Mouse (Mus musculus) layer of hippocampus, adult 6 months (tissue): ENCODE data around the gene Calr. TPM values are rescaled to one million over a fixed set of nuclear protein-coding genes. Genes with fewer than 3 reads are reported as not detected.

Experiments
- long read RNA-seq, 2 experiments: library from polyadenylated mRNA; unstranded; transcript quantifications; one replicate each; pipeline ENCODE4 v2.0.0; 2019 to 2020
- microRNA-seq: library from miRNA; unstranded; fragments of <30 nt; microRNA quantifications from one replicate; pipeline ENCODE4 v1.2.0, GENCODE M21; 2020
- polyA plus RNA-seq: library from polyadenylated mRNA; unstranded; fragments of <200 nt; fragmentation: Nextera tagmentation; gene quantifications from 2 replicates; pipeline ENCODE4 v1.2.3, GENCODE M21; 2021

Calr gene
- 92.3 and 126 TPM in 2 replicates for polyA plus RNA-seq
- long read RNA-seq, experiment 1, transcript Calr-204 (5 exons, 943 nt) = minor isoform, 14 of 139 reads
- long read RNA-seq, experiment 1, transcript Calr-201 (9 exons, 2,184 nt) = major isoform, 57 of 139 reads
- long read RNA-seq, experiment 1, partial matches to known transcripts = 49 of 139 reads
- long read RNA-seq, experiment 1, other reads (novel, unspliced or antisense) = 19 of 139 reads
- long read RNA-seq, experiment 2, transcript Calr-201 (9 exons, 2,184 nt) = major isoform, 238 of 278 reads
- long read RNA-seq, experiment 2, partial matches to known transcripts = 18 of 278 reads
- long read RNA-seq, experiment 2, other reads (novel, unspliced or antisense) = 17 of 278 reads

DNA sequence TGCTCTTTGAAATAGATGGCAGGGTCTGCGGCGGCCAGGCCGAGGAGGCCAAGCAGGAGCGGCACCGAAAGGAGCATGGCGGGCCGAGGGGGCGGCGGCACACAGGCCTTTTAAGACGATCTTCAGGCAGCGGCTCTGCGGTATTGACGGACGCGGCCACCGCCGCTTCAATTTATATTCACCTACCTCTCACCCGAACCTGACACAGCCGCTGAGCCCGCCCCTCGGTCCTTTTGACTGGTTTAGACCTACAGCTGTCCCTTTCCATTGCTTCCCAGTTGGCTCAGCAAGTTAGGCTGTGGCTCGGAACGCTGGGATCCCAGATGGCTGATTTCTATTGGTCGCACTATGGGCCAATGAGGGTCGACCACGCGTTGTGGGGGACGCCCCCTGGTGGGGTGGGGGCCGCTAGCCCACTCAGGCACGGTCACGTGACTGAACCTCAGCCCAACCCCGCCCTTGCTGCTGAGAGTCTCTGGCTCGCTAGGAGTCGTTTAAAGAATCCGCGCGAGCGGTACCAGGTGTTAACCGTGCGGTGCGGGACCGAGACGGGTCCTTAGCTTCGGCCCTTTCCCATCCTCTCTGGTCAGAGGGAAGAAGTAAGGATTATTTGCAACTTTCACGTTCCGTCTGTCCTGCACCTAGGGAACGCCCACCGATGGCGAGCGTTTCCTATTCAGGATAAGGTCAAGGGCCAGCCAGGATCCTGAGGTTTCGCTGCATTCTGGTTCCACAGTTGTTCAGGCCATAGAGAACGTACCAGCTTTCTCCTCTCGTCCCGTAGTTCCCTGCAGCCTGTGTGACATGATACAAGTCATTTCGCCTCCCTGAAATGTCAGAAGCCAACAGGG is at the start of gene Calr:
Gene Calr (minus strand): TSS at position 213 of the 851 bp plus-strand sequence.

DNA sequence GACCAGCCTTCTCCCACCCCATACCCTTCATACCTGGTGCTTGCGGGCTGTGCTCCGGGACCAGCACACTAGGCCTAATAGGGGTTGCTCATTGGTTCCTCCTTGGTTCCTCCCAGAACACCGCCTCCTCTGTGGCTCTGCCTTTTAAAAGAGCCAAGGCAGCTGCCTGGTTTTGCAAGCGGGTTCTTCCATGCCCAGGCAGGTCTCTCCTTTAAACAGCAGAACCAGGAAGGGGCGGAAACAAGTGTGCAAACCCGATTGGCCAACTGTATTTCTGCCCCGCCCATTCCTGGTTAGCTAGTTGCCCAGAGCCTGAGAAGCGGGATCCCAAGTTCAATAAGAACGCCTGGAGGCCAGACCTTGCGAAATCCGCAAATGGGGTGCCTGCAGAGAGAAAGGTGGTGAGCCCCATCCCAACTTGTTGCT is 47.0 kb upstream of the Calr start, which contains the start of gene Gcdh:
Gene Gcdh (minus strand): TSS at position 213 of the 426 bp plus-strand sequence.

DNA sequence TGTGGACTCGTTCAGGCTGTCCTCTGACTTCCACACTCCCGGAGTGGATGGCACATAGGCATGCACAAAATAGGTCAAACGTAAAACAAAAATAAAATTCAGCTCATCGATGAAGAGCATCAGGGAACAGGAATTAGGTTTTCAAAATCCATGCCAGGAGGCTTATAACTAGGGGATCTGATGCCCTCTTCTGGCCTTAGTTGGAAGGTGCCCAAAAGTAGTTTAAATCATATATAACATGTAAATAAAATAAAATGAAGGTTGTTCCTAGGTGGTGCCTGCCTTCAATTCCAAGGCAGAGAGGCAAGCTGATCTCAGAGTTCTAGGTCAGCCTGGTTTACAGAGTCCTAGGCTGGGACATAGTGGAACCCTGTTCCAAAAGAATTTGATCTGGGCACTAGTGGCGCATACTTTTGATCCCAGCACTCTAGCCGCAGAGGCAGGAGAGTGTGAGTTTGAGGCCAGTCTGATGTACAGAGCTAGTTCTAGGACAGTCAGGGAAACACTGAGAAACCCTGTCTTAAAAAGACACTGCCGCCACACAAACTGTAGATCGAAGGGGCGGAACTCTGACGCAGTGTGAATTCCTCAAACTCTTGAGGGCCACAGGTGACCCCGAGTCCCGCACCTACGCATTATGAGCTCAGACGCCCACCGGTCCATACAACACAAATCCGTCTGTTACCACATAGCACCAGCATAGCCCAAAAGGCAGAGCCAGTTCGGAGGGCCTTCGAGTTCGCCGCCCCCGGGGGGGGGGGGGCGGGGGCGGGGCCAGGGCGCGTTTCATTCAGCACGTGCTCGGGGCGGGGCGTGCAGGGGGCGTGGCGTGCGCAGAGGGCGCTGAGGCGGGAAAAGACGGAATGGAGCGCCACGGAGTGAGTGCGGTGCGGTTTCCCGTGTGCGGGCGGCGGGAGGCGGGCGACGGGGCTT is 24.9 kb upstream of the Calr start, which contains the start of gene Syce2:
Gene Syce2 (plus strand): TSS at position 736 of the 933 bp plus-strand sequence.

DNA sequence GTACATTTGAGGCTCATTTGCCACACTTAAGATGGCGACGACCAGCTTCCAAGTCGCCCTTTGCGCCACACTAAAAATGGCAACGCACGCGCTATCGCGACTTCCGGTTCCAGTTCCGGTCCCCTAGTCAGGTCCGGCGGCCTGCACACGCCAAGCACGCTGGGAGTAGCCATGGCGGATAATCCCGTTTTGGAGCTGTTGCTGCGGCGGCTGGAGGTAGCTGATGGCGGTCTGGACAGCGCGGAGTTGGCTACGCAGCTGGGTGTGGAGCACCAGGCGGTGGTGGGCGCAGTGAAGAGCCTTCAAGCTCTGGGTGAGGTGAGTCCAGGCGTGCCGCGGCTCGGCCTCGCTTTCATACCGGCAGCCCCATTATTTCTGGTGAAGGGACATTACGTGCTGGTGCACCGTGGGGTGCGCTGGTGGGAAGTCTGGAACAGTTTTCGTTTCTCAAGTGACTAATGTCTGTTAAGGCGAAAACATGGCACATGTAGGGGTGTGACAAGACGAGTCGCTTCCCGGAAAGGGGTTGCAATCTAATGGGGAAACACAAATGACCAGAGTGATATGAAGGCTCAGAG is 10.2 kb upstream of the Calr start, which contains the start of gene Farsa:
Gene Farsa (plus strand): TSS at position 126 of the 578 bp plus-strand sequence.

DNA sequence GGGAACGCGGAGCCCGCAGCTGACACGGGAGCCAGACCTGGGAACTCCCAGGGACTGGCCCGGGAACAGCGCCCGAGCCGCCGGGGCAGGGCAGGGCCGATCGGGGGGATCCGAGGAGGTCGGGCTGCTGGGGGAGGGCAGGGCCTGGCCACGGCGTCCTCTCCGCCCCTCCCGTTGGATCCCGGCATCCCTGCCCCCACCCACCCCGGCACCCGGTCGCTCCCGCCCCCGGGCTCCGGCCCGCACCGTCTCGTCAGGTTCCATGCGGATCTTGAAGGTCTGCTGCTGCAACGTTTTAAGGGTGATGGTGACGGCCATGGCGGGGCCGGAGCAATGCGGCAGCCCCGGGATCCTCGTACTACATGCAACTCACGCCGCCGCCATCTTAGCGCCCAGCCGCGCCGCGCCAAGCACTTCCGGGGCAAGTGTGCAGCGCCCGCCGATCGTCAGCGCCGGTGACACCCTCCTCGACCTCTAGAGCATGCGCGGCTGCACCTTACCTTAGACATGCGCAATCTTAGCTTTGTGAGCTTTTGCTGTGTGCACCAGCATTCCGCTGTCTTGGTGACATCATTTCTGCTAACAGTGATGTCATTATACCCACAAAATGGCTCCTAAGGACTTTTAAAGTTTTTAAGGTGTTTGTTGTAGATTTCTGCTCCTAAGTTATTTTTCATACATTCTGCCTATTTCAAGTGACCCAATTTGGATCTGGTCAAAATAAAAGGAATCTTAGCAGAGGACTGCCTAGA is 6.3 kb downstream of the Calr start, which contains the start of gene Rad23a:
Gene Rad23a (minus strand): TSS at position 418 of the 752 bp plus-strand sequence.

DNA sequence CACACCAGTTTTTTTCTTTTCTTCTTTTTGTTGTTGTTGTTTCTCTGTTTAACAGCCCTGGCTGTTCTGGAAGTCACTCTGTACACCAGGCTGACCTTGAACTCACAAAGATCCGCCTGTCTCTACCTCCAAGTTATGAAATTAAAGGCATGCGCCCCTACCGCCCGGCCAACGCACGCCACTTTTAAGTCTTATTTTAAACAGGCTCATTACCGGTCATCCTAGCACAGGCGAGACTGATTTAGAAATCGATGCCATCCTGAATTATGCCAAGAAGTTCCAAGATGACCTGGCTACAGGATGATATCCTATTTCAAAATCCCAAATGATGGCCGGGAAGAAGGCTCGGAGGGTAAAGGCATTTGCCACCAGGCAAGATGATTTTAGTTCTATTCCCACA is 15.2 kb downstream of the Calr start, which contains the start of gene Gadd45gip1:
Gene Gadd45gip1 (plus strand): TSS at position 33 of the 400 bp plus-strand sequence.

DNA sequence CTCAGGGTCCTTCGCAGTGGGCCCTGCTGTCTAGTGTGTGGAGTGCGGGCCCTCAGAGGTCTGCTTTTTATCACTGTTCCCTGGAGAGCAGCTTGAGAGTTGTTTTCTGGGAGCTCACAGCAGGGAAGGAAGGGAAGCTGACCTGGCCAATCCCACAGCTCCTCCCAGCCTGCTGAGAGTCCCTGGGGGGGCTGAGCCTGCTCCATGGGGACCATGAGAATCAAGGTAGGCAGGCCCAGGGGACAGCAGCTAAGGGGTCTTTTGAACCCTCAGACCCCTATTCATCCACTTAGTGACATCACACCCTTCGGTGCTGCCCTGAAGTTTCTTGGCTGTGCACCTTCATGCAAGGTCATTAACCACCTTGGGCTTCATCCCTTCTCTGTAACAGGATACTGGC is 24.0 kb downstream of the Calr start, which contains the start of gene Dand5:
Gene Dand5 (minus strand): TSS at position 101 of the 400 bp plus-strand sequence.

DNA sequence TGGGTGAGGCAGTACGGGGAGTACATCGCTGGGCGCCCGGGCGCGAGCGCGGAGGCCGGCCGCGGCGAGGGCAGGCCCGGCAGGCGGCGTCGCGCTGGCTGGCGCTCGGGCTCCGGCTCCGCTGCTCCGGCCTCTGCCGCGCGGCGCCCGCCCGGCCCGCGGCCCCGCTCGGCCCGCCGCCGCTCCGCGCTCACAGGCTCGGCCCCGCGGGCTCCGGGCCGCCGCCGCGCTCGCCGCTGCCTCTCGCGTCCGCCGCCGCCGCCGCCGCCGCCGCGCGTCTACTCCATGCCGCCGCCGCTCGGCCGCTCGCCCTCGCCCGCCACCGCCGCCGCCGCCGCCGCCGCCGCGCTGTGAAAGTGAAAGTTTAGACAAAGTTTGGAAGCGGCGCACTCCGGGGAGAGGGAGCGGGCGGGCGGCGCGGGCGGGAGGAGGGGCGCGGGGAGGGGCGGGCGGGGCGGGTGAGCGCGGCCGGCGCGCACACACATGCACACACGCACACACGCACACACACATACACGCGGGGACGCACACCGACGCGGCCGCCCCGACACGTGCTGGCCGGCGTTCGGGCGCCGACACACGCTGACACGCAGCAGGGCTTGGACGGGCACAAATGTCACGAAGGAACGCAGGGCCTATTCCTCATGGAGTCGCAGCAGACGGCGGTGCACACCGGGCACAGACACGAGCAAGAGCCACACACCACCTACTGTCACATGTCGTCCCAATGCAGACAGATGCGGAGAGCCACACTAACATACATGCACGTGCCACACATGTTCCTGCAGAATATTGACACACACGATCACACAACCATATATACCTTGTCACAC is 46.5 kb downstream of the Calr start, which contains the start of gene Nfix:
Gene Nfix (minus strand): TSS at position 346 of the 833 bp plus-strand sequence.

Small RNAs within 50 kb of the gene (microRNA-seq; reads per million reads assigned to microRNA genes)
- 9.0 reads per million, percentile 29 among the genes with 10 or more reads in this experiment for gene Mir7069

Other genes starting within 250 kb of the Calr start
- 23.2 and 26.5 TPM in 2 replicates for gene Ier2, start 184.1 kb downstream of the Calr start, polyA plus RNA-seq
- gene Trmt1, start 160.6 kb downstream of the Calr start, polyA plus RNA-seq = 54.1 and 61.6 TPM in 2 replicates
- gene Nacc1, start 159.1 kb downstream of the Calr start, polyA plus RNA-seq = 6.5 and 6.8 TPM in 2 replicates
- 1.7 and 2.2 TPM in 2 replicates for gene Lyl1, start 145.5 kb downstream of the Calr start, polyA plus RNA-seq
- gene G430095P16Rik, start 123.9 kb downstream of the Calr start, polyA plus RNA-seq = 0.44 and 0.90 TPM in 2 replicates
- gene Nfix, start 46.6 kb downstream of the Calr start, polyA plus RNA-seq = 211 and 265 TPM in 2 replicates
- gene Dand5, start 24.1 kb downstream of the Calr start, polyA plus RNA-seq = 14.6 and 16.6 TPM in 2 replicates
- gene Gadd45gip1, start 15.4 kb downstream of the Calr start, polyA plus RNA-seq = 36.3 and 37.5 TPM in 2 replicates
- gene Rad23a, start 6.3 kb downstream of the Calr start, polyA plus RNA-seq = 132 and 159 TPM in 2 replicates
- 21.3 and 22.2 TPM in 2 replicates for gene Farsa, start 10.1 kb upstream of the Calr start, polyA plus RNA-seq
- gene Syce2, start 25.2 kb upstream of the Calr start, polyA plus RNA-seq = 18.5 and 21.1 TPM in 2 replicates
- gene Gcdh, start 47.0 kb upstream of the Calr start, polyA plus RNA-seq = 22.7 and 24.2 TPM in 2 replicates
- 0.15 and 0.30 TPM in 2 replicates for gene Klf1, start 55.0 kb upstream of the Calr start, polyA plus RNA-seq
- gene Dnase2a, start 61.6 kb upstream of the Calr start, polyA plus RNA-seq = 4.5 and 6.6 TPM in 2 replicates
- 11.2 and 18.3 TPM in 2 replicates for gene Mast1, start 90.4 kb upstream of the Calr start, polyA plus RNA-seq
- 0.15 TPM in 1 of 2 replicates, not detected in the other for gene Rtbdn, start 100.1 kb upstream of the Calr start, polyA plus RNA-seq
- gene Gm49661, start 122.5 kb upstream of the Calr start, polyA plus RNA-seq = not detected in 2 replicates
- 688 and 751 TPM in 2 replicates for gene Prdx2, start 122.7 kb upstream of the Calr start, polyA plus RNA-seq
- 45.5 and 52.3 TPM in 2 replicates for gene Rnaseh2a, start 122.8 kb upstream of the Calr start, polyA plus RNA-seq
- 142 and 144 TPM in 2 replicates for gene Junb, start 131.8 kb upstream of the Calr start, polyA plus RNA-seq
- gene Hook2, start 143.7 kb upstream of the Calr start, polyA plus RNA-seq = 5.0 and 6.2 TPM in 2 replicates
- gene Best2, start 167.6 kb upstream of the Calr start, polyA plus RNA-seq = 0.09 TPM in 1 of 2 replicates, not detected in the other
- gene Asna1, start 178.3 kb upstream of the Calr start, polyA plus RNA-seq = 31.7 and 41.1 TPM in 2 replicates
- gene Trir, start 179.9 kb upstream of the Calr start, polyA plus RNA-seq = 71.1 and 83.3 TPM in 2 replicates
- 24.3 and 26.5 TPM in 2 replicates for gene Tnpo2, start 190.0 kb upstream of the Calr start, polyA plus RNA-seq
- gene Fbxw9, start 213.1 kb upstream of the Calr start, polyA plus RNA-seq = 13.4 and 14.1 TPM in 2 replicates
- not detected in 2 replicates for gene Gm5741, start 221.0 kb upstream of the Calr start, polyA plus RNA-seq
- 63.7 and 73.4 TPM in 2 replicates for gene Dhps, start 224.8 kb upstream of the Calr start, polyA plus RNA-seq
- 140 and 142 TPM in 2 replicates for gene Wdr83os, start 233.8 kb upstream of the Calr start, polyA plus RNA-seq
- 35.6 and 36.8 TPM in 2 replicates for gene Wdr83, start 234.4 kb upstream of the Calr start, polyA plus RNA-seq
- 20.7 and 26.6 TPM in 2 replicates for gene Man2b1, start 236.3 kb upstream of the Calr start, polyA plus RNA-seq